Mouse (Mus musculus) embryonic stem cell, embryonic (primary cell): ENCODE results near the gene Efna1.

Experiments
- CTCF ChIA-PET, 4 experiments: fragments of 300-600 bp in 2 of 4; fragments of 350-600 bp in 2 of 4; sonication (Branson Sonifier 250); formaldehyde crosslinking; loops; one replicate each; lab custom pipeline; 2022; ENCODE audit warnings: inconsistent platforms in 2 of 4; lab: Charles Lee
- POLR2A ChIA-PET, 4 experiments: fragments of 300-600 bp in 2 of 4; fragments of 350-600 bp in 2 of 4; sonication (Branson Sonifier 250); formaldehyde crosslinking; loops; one replicate each; lab custom pipeline; 2022; ENCODE audit warnings: antibody characterized with exemption in 4 of 4, inconsistent platforms in 1 of 4; lab: Charles Lee

The Efna1 gene

DNA sequence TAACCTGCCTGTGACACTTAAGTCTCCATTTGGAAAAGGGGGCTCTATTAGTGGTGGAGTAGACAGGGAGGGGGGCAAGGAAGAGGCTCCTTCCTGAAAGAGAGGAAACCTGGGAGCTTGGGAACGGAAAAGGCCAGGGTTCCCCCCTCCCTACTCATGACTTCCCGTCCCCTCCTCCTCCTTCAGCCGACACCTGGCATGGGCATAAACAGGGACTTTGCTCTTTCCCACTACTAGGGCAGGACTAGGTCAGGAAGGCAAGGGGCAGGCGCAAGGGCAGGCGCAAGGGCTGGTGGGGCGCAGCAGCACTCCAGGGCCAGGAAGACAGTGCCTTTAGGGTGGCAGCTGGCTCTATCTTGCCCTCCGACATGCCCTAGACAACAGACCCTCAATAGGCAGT lies 2.8 kb downstream of the Efna1 start:
- CTCF ChIA-PET = interaction anchor here in 2 of 4 experiments (0.6 to 1.2 kb wide), 4 partner anchors 30 to 118 kb away, joined by 3 read pairs; no protein-coding TSS in a partner anchor
- POLR2A ChIA-PET = interaction anchor here in 3 of 4 experiments (0.5 to 4.3 kb wide), 5 partner anchors 9 to 185 kb away, joined by 3 to 35 read pairs (median 3); partner anchors contain the start of genes Clk2 (in 1 of the 3), Rusc1 (in 1 of the 3) and Slc50a1 (in 1 of the 3)

- ChIA-PET POLR2A (interaction anchor here in 3 of 4 experiments (0.6 to 1.3 kb wide), 7 partner anchors 9 to 184 kb away, joined by 3 to 6 read pairs (median 3); partner anchors contain the start of gene Rusc1 (in 1 of the 3)), CTCF (interaction anchor here in 3 of 4 experiments (0.6 to 1.2 kb wide), 6 partner anchors 26 to 129 kb away, joined by 3 read pairs; no protein-coding TSS in a partner anchor)
Observed at GRCm38 (mm10) chr3:89277281-89278021, 3.5 kb downstream of the Efna1 start.

DNA sequence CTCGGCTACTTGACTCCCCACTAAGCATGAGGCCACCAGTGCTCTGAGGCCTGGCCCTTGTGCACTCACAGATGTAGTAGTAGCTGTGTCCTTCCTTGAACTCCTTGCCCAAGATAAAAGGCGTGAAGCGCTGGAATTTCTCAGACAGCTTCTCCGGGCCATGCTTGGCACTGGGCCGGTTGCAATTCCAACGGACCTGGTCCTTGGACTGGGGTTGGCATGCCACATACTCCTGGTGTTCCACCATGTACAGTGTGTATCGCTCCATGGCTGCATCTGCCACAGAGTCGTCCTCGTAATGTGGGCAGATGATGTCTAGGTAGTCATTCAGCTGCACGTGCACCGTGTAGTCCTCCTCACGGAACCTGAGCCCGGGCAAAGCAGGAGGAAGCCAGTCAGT lies 4.9 kb downstream of the Efna1 start:
- ChIA-PET POLR2A (no interaction called here), CTCF (interaction anchor here in 1 of 4 experiments (0.6 kb wide), 1 partner anchor 11 kb away, joined by 3 read pairs; no protein-coding TSS in a partner anchor)

DNA sequence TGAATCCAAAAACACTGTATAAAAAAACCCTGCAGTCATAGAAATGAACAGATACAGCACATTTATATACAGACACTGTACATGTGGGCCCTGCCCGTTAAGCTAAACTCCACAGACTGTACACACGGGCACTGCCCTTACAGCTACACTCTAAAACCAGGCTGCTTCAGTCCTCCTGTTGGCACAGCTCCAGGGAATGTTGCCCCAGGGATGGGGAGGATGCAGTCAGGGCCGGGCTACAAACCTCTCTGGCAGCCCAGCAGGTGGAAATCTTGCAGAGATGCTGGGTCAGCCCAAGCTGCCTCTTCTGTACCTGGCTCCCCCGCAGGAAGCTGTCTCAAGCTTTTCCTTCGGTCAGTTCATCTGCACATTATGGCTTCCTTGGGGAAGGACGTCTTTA lies 9.2 kb downstream of the Efna1 start:
- POLR2A ChIA-PET = interaction anchor here in 2 of 4 experiments (0.8 to 6.2 kb wide), 2 partner anchors 8 to 28 kb away, joined by 3 to 35 read pairs; partner anchors contain the start of gene Efna1 (in 1 of the 2)
- CTCF ChIA-PET = interaction anchor here (0.5 to 4.0 kb wide), 9 partner anchors 9 to 106 kb away, joined by 3 to 25 read pairs (median 4); partner anchors contain the start of gene Efna1 (in 1 of the 4)

GRCm38 (mm10) chr3:89270891-89271290 lies 10.1 kb downstream of the Efna1 start:
- ChIA-PET CTCF (interaction anchor here (0.6 to 4.0 kb wide), 8 partner anchors 10 to 267 kb away, joined by 3 to 25 read pairs (median 4); partner anchors contain the start of genes Dpm3 (in 1 of the 4), Efna1 (in 1 of the 4) and Fdps (in 1 of the 4)), POLR2A (interaction anchor here in 2 of 4 experiments (0.9 to 6.2 kb wide), 13 partner anchors 8 to 181 kb away, joined by 3 to 35 read pairs (median 4); partner anchors contain the start of genes Efna1 (in 2 of the 2), Clk2 (in 1 of the 2) and Scamp3 (in 1 of the 2))

- POLR2A ChIA-PET = interaction anchor here in 3 of 4 experiments (0.5 to 6.2 kb wide), 16 partner anchors 9 to 180 kb away, joined by 3 to 35 read pairs (median 4); partner anchors contain the start of genes Efna1 (in 2 of the 3), Clk2 (in 1 of the 3), Mtx1 (in 1 of the 3) and Scamp3 (in 1 of the 3)
- CTCF ChIA-PET = interaction anchor here in 3 of 4 experiments (0.5 to 4.0 kb wide), 8 partner anchors 11 to 267 kb away, joined by 3 to 25 read pairs (median 3); partner anchors contain the start of genes Dpm3 (in 1 of the 3) and Efna1 (in 1 of the 3)
Observed at GRCm38 (mm10) chr3:89270051-89270755, 10.7 kb downstream of the Efna1 start, which contains the start of gene Slc50a1. TSS of gene Slc50a1 (minus strand) at chr3:89270570.

- POLR2A ChIA-PET = interaction anchor here in 3 of 4 experiments (0.6 to 6.2 kb wide), 8 partner anchors 11 to 247 kb away, joined by 3 to 35 read pairs (median 4); partner anchors contain the start of genes Efna1 (in 2 of the 3), Mtx1 (in 1 of the 3) and Pbxip1 (in 1 of the 3)
- CTCF ChIA-PET = interaction anchor here in 3 of 4 experiments (0.5 to 4.0 kb wide), 8 partner anchors 13 to 1020 kb away, joined by 3 to 25 read pairs (median 3); no protein-coding TSS in a partner anchor
Observed at GRCm38 (mm10) chr3:89268916-89269315, 12.0 kb downstream of the Efna1 start.

- CTCF ChIA-PET = interaction anchor here in 2 of 4 experiments (0.6 to 1.4 kb wide), 4 partner anchors 15 to 190 kb away, joined by 3 to 4 read pairs (median 3); partner anchors contain the start of genes Adam15 (in 1 of the 2) and Efna1 (in 1 of the 2)
- POLR2A ChIA-PET = interaction anchor here in 2 of 4 experiments (0.6 to 6.2 kb wide), 8 partner anchors 10 to 651 kb away, joined by 3 to 35 read pairs (median 4); partner anchors contain the start of genes Efna1 (in 2 of the 2), Krtcap2 (in 1 of the 2) and Trim46 (in 1 of the 2)
Observed at GRCm38 (mm10) chr3:89266439-89266893, 14.5 kb downstream of the Efna1 start.

DNA sequence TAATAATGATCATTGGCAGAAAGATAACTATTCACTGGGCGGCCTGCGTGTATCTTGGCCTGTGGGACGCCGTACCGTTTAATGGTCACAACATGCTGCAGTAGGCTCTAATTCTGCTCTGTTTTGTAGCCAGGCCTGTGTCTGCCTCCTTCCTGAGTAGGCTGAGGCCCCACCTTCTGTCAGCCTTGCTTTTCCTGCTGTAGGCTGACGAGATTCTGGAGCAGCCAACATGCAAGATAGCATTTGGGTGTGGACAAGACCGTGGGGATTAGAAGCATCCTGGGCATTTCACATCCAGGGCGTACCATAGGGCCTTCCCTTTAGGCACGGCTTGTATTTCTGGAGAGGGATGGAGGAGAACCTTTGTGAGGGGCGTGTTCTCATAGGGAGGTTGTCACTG lies 18.5 kb downstream of the Efna1 start:
- POLR2A ChIA-PET = interaction anchor here in 1 of 4 experiments (1.2 kb wide), 1 partner anchor 33 kb away, joined by 3 read pairs; no protein-coding TSS in a partner anchor
- CTCF ChIA-PET = interaction anchor here in 3 of 4 experiments (0.7 to 1.8 kb wide), 4 partner anchors 18 to 571 kb away, joined by 4 to 6 read pairs (median 4); no protein-coding TSS in a partner anchor

- ChIA-PET CTCF (interaction anchor here in 1 of 4 experiments (0.7 kb wide), 1 partner anchor 47 kb away, joined by 3 read pairs; no protein-coding TSS in a partner anchor), POLR2A (interaction anchor here in 1 of 4 experiments (1.0 kb wide), 1 partner anchor 34 kb away, joined by 3 read pairs; no protein-coding TSS in a partner anchor)
Observed at GRCm38 (mm10) chr3:89260211-89260610, 20.7 kb downstream of the Efna1 start.

DNA sequence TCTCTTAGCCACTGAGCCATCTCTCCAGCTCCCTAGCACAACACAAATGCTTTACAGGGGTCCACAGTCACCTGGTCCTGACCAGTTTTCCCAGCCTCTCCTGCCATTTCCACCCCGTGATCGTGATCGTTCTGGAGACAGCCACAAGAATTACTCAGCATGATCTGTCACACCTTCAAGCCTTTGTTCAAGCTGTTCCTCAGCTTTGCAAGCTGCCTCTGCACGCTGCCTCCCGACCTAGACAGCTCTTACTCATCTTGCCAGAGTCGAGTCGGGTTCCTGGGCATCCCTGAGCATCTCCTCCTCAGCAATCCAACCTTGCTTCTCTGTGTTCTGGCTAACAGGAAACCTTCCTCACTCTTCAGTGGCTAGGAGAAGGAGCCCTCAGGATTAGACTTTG lies 21.9 kb downstream of the Efna1 start, which contains the start of gene Dpm3:
Dpm3 (plus strand) TSS at position 283 of the 400 bp plus-strand sequence.
- CTCF ChIA-PET = interaction anchor here in 3 of 4 experiments (0.6 to 2.5 kb wide), 8 partner anchors 8 to 464 kb away, joined by 3 to 9 read pairs (median 4); partner anchors contain the start of genes Krtcap2 (in 1 of the 3), Slc50a1 (in 1 of the 3) and Trim46 (in 1 of the 3)

DNA sequence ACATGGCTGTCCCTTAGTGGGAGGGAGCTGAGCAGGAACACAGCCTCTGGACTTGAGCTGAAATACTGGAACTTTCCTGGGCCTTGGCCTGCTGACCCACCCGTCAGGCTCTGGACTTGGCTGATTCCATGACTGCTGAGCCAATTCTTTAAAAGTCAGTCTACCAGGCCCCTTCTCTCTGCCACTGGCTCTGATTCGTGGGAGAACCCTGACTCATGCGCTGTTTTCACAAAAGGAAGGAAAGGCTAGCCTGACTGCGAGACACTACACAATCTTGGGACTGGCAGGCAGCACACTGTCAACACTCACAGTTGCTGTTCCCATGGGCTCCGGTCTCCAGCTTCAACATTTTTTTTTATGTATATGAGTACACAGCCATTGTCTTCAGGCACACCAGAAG lies 24.8 kb downstream of the Efna1 start:
- CTCF ChIA-PET = interaction anchor here in 2 of 4 experiments (0.6 to 2.4 kb wide), 7 partner anchors 10 to 571 kb away, joined by 3 to 10 read pairs (median 4); partner anchors contain the start of genes Krtcap2 (in 2 of the 2), Trim46 (in 2 of the 2) and Khdc4 (in 1 of the 2)
- POLR2A ChIA-PET = interaction anchor here in 2 of 4 experiments (1.3 to 2.6 kb wide), 5 partner anchors 9 to 61 kb away, joined by 3 to 9 read pairs (median 4); partner anchors contain the start of genes Krtcap2 (in 1 of the 2) and Trim46 (in 1 of the 2)

More for the DNA sequence above, 21.9 kb downstream of the Efna1 start, which contains the start of gene Dpm3:
- POLR2A ChIA-PET = interaction anchor here in 2 of 4 experiments (0.9 to 1.0 kb wide), 3 partner anchors 10 to 33 kb away, joined by 3 to 4 read pairs (median 3); no protein-coding TSS in a partner anchor

- CTCF ChIA-PET = interaction anchor here in 3 of 4 experiments (0.5 to 1.6 kb wide), 11 partner anchors 11 to 322 kb away, joined by 3 to 10 read pairs (median 3); partner anchors contain the start of gene Slc50a1 (in 1 of the 3)
- POLR2A ChIA-PET = interaction anchor here in 2 of 4 experiments (0.6 to 2.6 kb wide), 5 partner anchors 9 to 93 kb away, joined by 3 to 9 read pairs (median 5); partner anchors contain the start of genes Krtcap2 (in 1 of the 2) and Trim46 (in 1 of the 2)
Observed at GRCm38 (mm10) chr3:89254994-89255393, 25.9 kb downstream of the Efna1 start.

DNA sequence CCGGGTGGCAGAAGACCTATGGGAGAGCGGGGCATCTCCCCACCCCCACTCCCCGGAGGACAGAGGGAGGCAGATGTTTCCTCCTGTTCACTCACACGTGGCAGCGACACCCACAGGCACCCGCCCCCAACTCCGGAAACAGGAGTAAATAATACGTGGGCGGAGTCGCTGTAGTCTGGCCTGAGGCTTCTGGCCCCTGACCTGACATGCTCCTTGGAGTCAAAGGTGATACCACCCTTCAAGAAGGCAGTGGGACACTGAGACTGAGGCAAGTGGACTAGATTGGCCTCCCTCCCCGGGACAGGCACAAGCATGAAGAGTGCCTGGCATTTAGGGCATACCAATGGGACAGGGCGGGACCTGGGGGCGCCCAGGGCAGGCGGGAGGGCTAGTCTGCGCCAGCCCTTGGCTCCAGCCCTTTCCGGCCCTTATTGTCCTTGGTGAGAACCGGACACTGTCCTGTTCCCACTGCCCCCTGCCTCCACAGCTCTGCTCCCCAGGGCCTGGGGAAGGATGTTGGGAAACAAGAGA lies 29.5 kb downstream of the Efna1 start:
- POLR2A ChIA-PET = interaction anchor here in 3 of 4 experiments (1.5 to 1.9 kb wide), 4 partner anchors 18 to 36 kb away, joined by 3 to 6 read pairs (median 4); partner anchors contain the start of gene Efna1 (in 1 of the 3)
- CTCF ChIA-PET = interaction anchor here in 3 of 4 experiments (0.9 to 3.0 kb wide), 12 partner anchors 8 to 156 kb away, joined by 3 to 12 read pairs (median 4); partner anchors contain the start of gene Efna1 (in 2 of the 3)

DNA sequence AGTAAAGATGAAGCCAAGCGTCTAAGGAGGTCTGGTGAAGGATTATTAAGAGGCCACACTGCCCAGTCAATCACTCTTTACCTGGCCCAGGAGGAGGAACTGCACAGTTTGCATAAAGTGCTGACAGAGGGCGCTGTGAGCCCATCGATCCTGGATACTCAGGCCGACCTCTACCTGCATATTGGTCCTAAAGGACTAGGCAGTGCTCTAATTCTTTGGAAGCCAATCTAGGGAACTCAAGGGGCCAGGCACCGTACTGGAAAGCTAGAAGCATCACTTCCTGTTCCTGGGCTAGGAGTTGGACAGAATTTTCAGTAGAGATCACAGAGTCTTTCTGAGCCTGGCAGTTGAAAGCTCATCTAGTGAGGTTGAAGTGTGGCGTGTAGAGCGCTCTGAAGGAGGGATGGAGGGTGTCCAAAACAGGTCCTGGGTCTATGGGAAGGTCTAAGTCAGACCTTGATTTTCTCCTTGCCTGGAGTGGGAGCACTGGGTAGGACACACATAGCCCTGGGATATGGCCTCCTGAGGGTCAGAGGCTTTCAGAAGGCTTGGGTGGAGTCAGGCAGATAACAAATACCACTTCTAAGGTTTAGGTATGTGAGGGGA lies 30.4 kb downstream of the Efna1 start:
- ChIA-PET CTCF (interaction anchor here (0.6 to 3.0 kb wide), 28 partner anchors 8 to 801 kb away, joined by 3 to 12 read pairs (median 4); partner anchors contain the start of genes Dpm3 (in 2 of the 4), Efna1 (in 2 of the 4), Adam15 (in 1 of the 4) and Slc50a1 (in 1 of the 4)), POLR2A (interaction anchor here in 3 of 4 experiments (0.6 to 1.8 kb wide), 6 partner anchors 14 to 72 kb away, joined by 3 to 6 read pairs (median 3); partner anchors contain the start of genes Efna1 (in 1 of the 3) and Efna3 (in 1 of the 3))
